Mouse (Mus musculus): ENCODE measurements at regions not wholly inside any gene's neighbourhood (a gene's known extent, or its start where the extent isn't known, plus 50 kb on each side); places are given as distances from the start of the nearest gene placed in this dataset.

DNA sequence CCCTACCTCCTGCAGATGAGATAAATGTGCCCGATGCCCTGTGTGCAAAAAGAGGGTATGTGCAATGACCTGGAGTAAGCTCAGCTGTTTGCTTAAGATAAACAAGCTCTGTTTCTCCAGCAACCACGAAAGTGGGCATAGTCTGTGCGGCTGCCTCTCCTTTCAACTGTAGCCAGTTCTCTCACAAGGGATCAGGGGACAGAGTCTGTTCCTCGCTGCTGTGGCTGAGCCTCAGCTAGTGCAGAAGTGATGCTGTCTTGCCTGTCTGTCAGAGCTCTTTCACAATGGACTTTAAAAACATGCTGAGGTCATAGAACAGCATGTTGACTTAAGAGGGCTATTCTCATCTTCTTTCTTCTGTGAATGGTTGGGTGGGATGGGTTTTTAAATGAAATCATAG, 406.1 kb upstream of the Klf4 start:
- DNase-seq (ENCODE audit: low read depth, low spot score) = no peak

GRCm38 (mm10) chr4:55937833-55938232, 405.6 kb upstream of the Klf4 start:
- DNase-seq (ENCODE audit: low read depth, low spot score) = no peak

- no peak for DNase-seq (ENCODE audit: low read depth, low spot score)
Measured at GRCm38 (mm10) chr4:55929141-55929782, 397.0 kb upstream of the Klf4 start.

GRCm38 (mm10) chr4:55928670-55929069, 396.4 kb upstream of the Klf4 start:
- no peak for DNase-seq (ENCODE audit: low read depth, low spot score)

- no peak for DNase-seq (ENCODE audit: low read depth, low spot score)
Measured at GRCm38 (mm10) chr4:55928196-55928595, 395.9 kb upstream of the Klf4 start.

DNA sequence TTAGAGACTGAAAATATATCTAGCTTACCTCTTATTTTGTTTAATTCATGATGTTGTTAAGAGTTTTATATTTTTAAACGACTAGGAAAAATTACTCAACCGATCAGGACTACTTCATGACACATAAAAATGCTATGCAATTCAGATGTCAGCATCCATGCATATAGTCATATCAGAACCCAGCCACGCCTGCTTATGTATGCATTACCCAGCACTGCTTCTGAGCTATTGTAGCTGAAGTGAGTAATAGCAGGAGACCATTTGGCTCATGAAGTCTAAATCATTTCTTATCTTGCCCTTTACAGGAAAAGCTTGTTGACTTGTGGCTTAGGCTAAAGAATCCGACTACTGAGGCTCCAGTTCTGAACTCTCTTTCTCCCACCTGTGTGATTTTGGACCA, 395.1 kb upstream of the Klf4 start:
- DNase-seq (ENCODE audit: low read depth, low spot score) = no peak

- DNase-seq (ENCODE audit: low read depth, low spot score) = no peak
Measured at GRCm38 (mm10) chr4:55924974-55925373, 392.7 kb upstream of the Klf4 start.

DNA sequence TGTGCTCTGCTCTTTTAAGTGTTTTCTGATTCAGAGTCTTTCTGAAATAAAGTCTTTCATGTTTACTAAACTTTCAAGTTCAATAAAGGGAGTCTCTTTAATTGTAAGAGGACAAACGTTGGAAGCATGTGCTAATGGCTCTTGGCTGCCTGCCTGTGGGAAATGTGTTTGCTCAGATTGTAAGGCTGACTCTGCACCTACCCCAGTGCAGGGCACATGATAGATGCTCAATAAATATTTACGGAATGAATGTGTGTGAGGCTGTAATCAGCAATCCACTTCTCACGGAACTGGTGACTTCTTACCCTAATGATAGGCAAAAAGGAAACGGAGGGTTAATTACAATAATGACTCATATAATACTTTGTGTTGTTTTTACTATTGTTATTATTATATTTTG, 389.0 kb upstream of the Klf4 start:
- DNase-seq (ENCODE audit: low read depth, low spot score) = no peak

DNA sequence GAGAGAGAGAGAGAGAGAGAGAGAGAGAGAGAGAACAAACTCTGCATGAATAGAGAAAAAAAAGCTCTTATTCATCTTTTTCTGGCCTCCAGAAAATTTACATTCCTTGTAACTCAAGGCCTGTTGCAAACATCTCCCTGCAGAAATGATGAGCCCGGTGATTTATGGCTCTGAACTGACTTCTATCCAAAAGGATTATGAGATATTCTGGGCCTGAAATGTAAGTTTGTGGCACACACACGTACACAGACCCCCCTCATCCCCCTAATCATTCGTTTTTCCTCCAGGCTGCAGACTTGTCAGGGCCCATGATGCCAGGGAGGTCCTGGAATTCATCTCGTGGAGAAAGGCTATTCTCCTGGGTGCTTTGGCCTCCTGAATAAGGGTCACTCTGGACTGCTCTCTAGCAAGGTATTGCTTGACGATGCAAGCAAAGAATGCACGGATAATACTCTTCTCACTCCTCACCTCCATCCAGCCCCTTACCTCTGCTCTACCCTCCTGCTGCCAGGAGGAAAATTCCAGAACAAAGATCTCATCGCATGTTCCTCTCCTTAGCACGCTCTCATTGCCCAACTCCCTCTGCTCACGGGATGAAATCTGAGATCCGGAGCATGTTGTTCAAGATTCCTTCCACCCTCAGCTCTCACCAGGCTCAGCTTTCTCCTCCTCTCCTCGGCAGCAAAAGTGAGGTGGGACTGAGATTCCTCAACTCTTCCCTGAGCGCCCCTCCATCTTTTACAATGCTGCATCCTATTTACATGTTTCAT, 362.0 kb upstream of the Klf4 start:
- no peak for DNase-seq (ENCODE audit: low read depth, low spot score)

DNA sequence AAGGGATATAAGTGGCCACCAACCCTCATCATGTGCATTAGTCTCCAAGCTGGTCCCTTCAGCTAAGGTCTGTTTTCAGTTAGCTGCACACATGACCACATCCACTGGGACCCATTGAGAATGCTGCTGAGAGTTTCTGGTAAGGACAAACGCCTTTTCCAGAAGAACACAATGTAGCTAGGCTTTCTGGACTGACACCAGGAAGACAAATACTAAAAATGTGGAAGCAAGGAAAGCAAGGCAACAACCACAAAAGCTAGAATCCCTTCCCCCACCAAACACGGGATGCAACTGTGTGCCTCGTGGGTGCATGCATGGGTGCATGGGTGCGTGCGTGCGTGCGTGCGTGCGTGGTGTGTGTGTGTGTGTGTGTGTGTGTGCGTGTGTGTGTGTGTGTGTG, 359.4 kb upstream of the Klf4 start:
- DNase-seq (ENCODE audit: low read depth, low spot score) = no peak

- DNase-seq (ENCODE audit: low read depth, low spot score) = no peak
Measured at GRCm38 (mm10) chr4:55887581-55887980, 355.3 kb upstream of the Klf4 start.

DNA sequence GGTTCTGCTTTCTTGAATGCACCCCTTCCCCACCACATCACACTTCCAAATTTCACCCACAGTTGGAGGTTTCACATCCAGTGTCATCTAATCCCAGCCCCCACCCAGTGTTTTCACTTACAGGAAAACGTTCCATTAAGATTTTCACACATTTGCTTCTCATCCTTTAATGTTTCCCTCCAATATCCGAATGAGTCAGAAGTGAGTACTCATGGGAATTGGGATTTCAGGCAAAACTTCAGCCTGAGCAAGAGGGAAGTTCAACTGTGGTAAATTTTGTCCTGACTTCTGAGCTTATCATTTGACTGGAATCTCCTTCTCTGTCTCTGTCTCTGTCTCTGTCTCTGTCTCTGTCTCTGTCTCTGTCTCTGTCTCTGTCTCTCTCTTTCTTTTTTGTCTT, 350.3 kb upstream of the Klf4 start:
- DNase-seq (ENCODE audit: low read depth, low spot score) = no peak

- DNase-seq (ENCODE audit: low read depth, low spot score) = no peak
Measured at GRCm38 (mm10) chr4:55875304-55875703, 343.0 kb upstream of the Klf4 start.

DNA sequence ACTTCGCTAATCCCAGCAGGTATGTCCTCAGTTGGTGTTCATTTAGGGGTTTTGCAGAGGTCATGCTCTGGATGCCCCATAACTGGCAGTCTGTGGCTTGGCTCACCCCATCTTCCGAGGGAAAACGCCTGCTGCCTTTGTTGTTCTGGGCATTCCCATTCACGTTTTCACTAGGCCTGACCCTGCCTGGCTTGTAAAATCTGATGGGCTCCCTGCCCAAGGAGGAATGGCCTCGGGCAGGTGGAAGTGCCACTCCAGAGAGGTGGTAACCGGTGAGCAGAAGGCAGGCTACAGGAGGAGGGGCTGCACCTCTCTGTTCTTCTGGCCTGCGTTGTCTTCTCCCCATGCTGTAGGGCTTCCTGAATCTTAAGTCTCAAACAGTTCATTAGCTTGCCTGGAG, 342.6 kb upstream of the Klf4 start:
- DNase-seq (ENCODE audit: low read depth, low spot score) = no peak

DNA sequence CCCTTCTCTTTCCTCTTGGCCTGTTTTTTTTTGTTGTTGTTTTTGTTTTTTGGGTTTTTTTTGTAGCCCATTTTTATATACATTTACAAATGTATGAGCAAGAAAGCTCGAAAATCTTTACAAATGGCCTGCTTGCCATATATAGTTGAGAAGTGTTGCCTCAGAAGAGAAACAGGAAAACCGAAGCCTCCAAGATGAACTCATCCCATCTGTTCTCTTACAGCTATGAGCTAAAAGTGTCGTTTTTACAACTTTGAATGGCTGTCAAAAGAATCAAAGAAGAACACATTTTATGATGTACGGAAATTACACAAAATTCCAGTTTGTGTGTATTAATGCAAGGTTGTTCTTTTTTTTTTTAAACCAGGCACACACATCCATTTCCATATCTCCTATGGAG, 342.0 kb upstream of the Klf4 start:
- no peak for DNase-seq (ENCODE audit: low read depth, low spot score)

- no peak for DNase-seq (ENCODE audit: low read depth, low spot score)
Measured at GRCm38 (mm10) chr4:55860055-55860454, 327.8 kb upstream of the Klf4 start.

DNA sequence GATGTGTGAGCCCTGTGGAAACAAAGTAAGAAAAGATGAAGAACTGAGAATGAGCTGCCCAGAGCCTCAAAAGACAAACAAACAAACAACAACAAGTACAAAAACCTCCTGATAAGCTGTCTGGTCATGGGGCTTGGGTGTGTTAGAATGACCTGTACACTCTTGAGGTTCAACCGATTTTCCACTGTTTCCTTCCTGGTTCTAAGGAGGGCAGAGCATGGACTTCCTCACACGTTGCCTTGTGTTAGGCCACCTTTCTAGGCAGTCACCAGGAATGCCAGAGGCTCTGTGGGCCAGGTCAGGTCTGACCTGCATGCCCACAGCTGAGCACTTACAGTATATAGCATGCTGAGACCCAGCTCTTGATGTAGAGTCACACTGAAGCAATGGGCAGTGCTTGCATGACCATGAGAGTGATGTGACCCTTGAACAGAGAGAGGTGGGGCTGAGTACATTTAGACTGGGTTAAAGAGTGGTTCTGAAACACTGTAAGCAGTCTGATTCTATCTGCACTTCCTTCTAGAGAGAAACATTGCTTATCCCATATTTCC, 327.0 kb upstream of the Klf4 start:
- DNase-seq (ENCODE audit: low read depth, low spot score) = no peak

DNA sequence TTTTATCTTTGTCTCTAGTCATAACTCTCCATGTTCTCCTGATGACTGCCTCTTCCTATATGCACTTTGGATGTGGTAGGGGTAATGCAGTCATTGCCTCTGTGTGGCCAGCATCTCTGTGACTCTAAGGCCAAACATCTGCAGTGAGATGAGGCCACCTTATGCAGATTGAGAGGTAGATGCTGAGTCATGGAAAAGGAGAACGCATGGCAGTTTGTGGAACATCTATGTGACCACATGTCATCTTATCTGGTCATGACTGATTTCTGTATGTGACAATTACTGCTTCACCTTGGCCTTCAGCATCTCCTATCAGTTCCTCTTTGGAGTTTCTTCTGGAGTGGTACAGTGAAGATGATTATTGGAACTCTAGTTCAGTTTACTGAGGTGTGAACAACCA, 319.2 kb upstream of the Klf4 start:
- no peak for DNase-seq (ENCODE audit: low read depth, low spot score)

GRCm38 (mm10) chr4:55851027-55851426, 318.8 kb upstream of the Klf4 start:
- no peak for DNase-seq (ENCODE audit: low read depth, low spot score)

DNA sequence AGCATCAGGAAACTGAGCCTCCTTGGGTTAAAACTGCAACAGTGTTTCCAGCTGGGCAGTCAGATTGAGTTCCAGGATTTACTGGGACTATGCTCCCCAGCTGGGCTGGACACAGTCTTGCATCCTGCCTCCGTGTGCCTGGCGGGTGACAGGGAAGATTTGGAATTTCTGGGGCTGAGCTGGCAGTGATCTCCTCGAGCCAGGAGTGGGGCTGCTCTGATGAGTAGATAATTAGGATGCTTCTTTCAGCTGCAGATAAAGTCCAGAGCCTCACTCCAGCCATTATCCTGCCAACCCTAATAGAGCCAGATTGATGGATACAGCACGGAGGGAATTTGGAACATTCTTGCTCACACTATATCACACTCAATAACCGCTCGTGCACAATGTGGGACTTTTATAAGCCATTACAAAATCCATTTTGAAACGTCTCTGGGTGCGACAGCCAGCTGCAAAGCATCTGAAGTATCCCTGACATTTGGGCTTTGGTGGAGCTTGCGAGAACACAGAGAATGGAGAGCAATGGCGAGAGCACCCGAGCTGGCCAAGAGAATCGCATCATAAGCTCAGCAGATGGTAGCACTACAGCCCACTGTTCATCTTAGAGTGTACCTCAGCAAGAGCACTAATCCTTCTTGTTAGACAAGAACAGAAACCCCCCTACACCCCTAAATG, 311.6 kb upstream of the Klf4 start:
- no peak for DNase-seq (ENCODE audit: low read depth, low spot score)

DNA sequence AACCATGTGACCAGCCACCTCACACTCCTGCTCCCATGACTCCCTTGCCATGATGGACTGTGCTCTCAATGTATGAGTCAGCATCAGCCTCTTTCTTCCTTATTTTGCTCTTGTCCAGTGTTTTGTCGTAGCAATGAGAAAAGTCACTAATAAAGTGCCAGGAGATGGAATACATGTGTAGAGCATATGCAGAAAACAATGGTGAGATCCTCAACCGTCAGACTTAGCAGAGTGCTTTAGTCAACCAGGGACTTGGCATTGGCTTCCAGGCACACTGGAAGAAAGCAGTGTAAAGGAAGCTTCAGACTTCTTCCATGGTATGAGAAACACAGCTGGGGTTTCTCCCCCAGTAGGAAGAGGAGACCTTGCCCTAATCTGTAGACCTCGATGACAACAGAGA, 306.3 kb upstream of the Klf4 start:
- no peak for DNase-seq (ENCODE audit: low read depth, low spot score)

- DNase-seq (ENCODE audit: low read depth, low spot score) = no peak
Measured at GRCm38 (mm10) chr4:55824047-55824760, 291.9 kb upstream of the Klf4 start.
